Mouse (Mus musculus): Measurements from ENCODE around the gene Actrt2. TPM values are rescaled to one million over a fixed set of nuclear protein-coding genes. Genes with fewer than 3 reads are reported as not detected.

Gene Actrt2
- polyA plus RNA-seq, 1 experiment from 2014 or later, result not detected

GRCm38 (mm10) chr4:154635241-154636052, 32.2 kb downstream of the Actrt2 start:
- 0 out of 2 replicates have a peak, but pooled peaks have one; percentile 27 for ATAC-seq (ENCODE audit: low FRiP score, low read depth)
- Histone ChIP-seq H3K9me3 (no peaks in the 10 kb centered on the region), H3K4me2 (peak overlapping the region; percentile 60), H3K9ac (peak overlapping the region; percentile 44), H3K4me3 (peak overlapping the region; percentile 42), H3K27me3 (peaks cover 74% of the 10 kb centered on the region), H3K36me3 (no peaks in the 10 kb centered on the region), H3K27ac (replicated peaks) (peak overlapping the region; percentile 79), H3K4me1 (replicated peaks) (peaks cover 32% of the 10 kb centered on the region)
- under 1% methylated on average over 90 of the region's 94 CpGs for WGBS

DNA sequence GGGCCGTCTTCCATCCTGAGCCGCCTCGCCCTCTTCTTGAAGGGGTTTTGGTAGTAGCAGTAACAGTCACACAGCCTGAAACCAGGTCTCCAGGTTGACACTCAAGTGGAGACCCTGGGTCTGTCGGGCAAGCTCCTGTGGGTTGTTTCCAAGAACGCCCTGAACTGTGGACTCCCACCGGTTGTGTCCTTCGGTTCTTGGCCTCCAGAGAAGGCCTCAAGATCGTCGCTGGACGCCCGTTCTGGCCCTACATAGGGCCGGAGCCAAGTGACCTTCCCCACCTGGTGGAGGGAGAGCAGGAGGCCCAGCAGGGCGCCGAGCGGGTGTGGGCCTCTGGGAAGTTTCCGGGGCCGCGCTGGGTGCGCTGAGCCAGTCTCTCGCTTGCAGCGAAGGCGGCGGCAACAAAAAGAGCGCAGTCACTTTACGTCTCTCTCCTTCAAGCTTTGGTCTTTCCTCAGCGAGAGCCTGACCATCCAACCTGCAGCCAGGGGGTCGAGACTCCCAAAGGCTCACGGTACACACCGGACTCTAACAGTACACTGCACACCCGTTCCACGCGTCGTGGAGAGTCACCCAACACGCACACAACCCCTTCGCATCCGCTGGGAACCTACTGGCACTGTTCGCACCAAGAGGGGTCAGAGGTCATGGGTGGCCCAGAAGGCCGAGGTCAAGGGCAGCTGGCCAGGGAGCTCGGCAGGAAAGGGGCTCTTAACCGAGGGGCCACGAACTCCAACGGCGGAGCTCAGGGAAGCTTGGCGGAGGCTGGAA, 33.0 kb downstream of the Actrt2 start:
- no peak for ATAC-seq (ENCODE audit: low FRiP score, low read depth)
- Histone ChIP-seq H3K4me2 (peak overlapping the region; percentile 60), H3K36me3 (no peaks in the 10 kb centered on the region), H3K27ac (replicated peaks) (peak overlapping the region; percentile 79; the same call in 1 of the 2 replicates), H3K9ac (peak overlapping the region; percentile 44; the same call in 1 of the 2 replicates), H3K9me3 (no peaks in the 10 kb centered on the region), H3K4me3 (peak overlapping the region; percentile 42), H3K27me3 (peaks cover 72% of the 10 kb centered on the region), H3K4me1 (replicated peaks) (peaks cover 32% of the 10 kb centered on the region)
- WGBS, result 9% methylated on average over 44 of the region's 44 CpGs

DNA sequence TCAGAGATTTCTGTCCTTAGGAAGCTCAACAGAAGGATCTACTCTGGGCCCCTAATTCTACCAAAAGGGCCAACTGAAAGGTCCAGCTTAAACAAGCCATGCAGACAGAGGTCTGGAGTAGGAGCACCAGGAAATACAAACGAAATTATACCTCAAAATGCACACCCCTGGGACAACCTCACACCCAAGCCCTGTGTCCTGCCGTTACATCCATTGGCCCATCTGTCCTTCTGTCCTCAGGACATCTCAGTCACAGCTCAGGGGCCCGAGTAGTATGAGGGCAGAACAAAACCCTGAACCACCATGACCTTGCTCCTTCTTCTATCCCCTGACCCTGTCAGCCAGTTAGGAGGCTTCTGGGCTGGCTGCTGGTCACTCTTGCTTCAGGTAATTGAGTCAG, 33.7 kb downstream of the Actrt2 start:
- peaks cover 72% of the 10 kb centered on the region for H3K27me3 ChIP-seq
- H3K36me3 ChIP-seq, result no peaks in the 10 kb centered on the region
- no peaks in the 10 kb centered on the region for H3K9me3 ChIP-seq
- H3K4me3 ChIP-seq, result peak overlapping the region; percentile 42
- peak overlapping the region; percentile 60 for H3K4me2 ChIP-seq
- H3K9ac ChIP-seq, result no peak overlapping the region
- ATAC-seq (ENCODE audit: low FRiP score, low read depth), result no peak
- H3K4me1 ChIP-seq (replicated peaks), result peaks cover 32% of the 10 kb centered on the region
- H3K27ac ChIP-seq (replicated peaks), result no peak overlapping the region; the same call in 1 of the 2 replicates
- WGBS, result 26% methylated on average over 3 of the region's 3 CpGs

DNA sequence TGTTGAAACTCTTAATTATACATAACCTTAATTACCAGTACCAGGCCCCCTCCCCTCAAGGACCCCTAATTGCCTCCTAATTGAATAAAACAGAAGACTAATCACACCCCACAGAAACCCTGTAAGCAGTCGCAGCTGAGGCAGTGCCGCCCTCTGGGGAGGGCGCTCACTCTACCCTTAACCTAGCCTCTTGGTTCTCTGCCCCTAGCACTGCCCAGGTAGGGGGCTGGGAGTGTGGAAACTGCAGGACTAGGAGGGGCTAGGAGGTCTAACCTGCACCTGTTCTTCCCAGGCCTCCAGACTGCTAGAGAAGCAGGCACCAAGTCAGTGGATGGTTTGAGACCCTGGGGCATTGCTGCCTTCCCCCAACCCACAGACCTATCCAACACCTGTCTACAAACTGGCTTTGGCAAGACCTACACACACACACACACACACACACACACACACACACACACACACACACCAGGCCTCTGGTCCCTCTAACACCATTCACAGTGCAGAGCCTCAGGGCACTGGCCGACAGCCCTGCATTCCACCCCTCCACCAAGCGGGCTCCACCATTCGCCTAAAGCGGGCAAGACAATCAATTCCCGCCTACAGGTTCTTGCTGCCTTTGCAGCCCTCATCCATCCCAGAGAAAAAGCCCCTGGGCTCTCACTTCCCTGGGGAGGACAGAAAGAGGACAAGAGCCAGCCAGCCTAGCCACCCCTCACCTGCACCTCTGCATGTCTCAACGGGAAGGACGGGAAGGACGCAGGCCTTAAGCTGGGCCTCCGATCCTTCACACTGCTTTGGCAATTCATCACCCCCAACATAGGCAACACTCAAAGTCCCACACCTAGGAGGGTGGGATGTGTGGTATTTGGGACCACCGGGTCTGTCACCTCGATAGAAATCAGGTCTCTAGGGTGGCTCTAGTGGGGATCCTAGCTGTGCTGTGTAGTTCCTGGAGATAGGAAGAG, 34.6 kb downstream of the Actrt2 start:
- Histone ChIP-seq H3K4me2 (peak overlapping the region; percentile 60), H3K4me1 (replicated peaks) (peaks cover 31% of the 10 kb centered on the region), H3K27me3 (peaks cover 70% of the 10 kb centered on the region), H3K27ac (replicated peaks) (no peak overlapping the region), H3K9me3 (no peaks in the 10 kb centered on the region), H3K36me3 (no peaks in the 10 kb centered on the region), H3K9ac (no peak overlapping the region), H3K4me3 (peak overlapping the region; percentile 42; the same call in 1 of the 2 replicates)
- 35% methylated on average over 14 of the region's 14 CpGs for WGBS
- no peak for ATAC-seq (ENCODE audit: low FRiP score, low read depth)

DNA sequence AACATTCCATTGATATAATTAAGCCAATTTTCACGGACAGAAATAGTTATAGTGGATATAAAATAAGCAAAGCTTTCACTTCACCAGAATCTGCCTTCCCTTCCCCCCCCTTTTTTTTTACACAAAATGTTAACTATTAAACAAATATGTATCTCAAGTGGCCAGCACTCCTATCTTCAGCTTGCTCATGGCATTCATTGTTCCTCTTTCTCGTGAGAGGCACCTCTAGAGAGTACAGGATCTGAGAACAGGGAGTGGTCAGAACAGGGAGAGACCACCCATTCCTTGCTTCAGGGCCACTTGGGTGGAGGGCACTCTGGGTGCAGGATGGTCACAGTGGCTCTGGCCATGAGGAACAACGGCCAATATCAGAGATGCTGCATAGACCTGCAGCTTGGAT, 36.9 kb downstream of the Actrt2 start:
- Histone ChIP-seq H3K27ac (replicated peaks) (no peak overlapping the region), H3K9ac (no peak overlapping the region), H3K36me3 (no peaks in the 10 kb centered on the region), H3K9me3 (no peaks in the 10 kb centered on the region), H3K4me3 (no peak overlapping the region), H3K4me2 (0 out of 2 replicates have a peak overlapping the region, but pooled peaks have one; percentile 11), H3K27me3 (peaks cover 64% of the 10 kb centered on the region), H3K4me1 (replicated peaks) (peaks cover 25% of the 10 kb centered on the region)
- WGBS, result 67% methylated on average over 3 of the region's 3 CpGs
- no peak for ATAC-seq (ENCODE audit: low FRiP score, low read depth)

GRCm38 (mm10) chr4:154627419-154628142, 40.1 kb downstream of the Actrt2 start:
- H3K4me1 ChIP-seq (replicated peaks), result peaks cover 24% of the 10 kb centered on the region
- H3K36me3 ChIP-seq, result no peaks in the 10 kb centered on the region
- no peaks in the 10 kb centered on the region for H3K9me3 ChIP-seq
- no peak overlapping the region for H3K4me3 ChIP-seq
- 0 out of 2 replicates have a peak overlapping the region, but pooled peaks have one; percentile 3 for H3K27ac ChIP-seq (replicated peaks)
- H3K27me3 ChIP-seq, result peaks cover 43% of the 10 kb centered on the region
- H3K4me2 ChIP-seq, result no peak overlapping the region
- no peak overlapping the region for H3K9ac ChIP-seq
- 87% methylated on average over 5 of the region's 5 CpGs for WGBS
- ATAC-seq (ENCODE audit: low FRiP score, low read depth), result no peak

- 85% methylated on average over 2 of the region's 2 CpGs for WGBS
- Histone ChIP-seq H3K27ac (replicated peaks) (0 out of 2 replicates have a peak overlapping the region, but pooled peaks have one; percentile 33), H3K4me2 (no peak overlapping the region), H3K9me3 (no peaks in the 10 kb centered on the region), H3K4me3 (no peak overlapping the region), H3K9ac (no peak overlapping the region), H3K36me3 (no peaks in the 10 kb centered on the region), H3K27me3 (peaks cover 32% of the 10 kb centered on the region), H3K4me1 (replicated peaks) (peaks cover 24% of the 10 kb centered on the region)
- ATAC-seq (ENCODE audit: low FRiP score, low read depth), result no peak
Observed at GRCm38 (mm10) chr4:154626282-154626681, 41.4 kb downstream of the Actrt2 start.

DNA sequence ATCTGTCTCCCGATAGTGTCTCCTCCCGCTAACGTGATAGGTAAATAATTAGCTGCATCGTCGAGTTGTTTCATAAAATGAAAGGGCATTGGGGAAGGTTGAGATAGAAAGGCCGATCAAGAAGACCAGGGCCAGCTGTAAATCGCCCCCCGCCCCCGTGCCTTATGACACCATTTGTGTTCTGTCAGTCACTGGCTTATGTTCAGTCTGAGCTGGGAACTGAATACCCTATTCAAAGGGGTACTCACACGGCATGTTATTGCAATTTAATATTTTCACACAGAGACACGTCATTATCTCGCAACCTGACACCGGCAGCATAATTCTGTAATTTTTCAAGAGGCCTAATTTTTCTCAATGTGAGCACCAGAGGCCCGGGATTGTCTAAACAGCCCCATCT, 42.0 kb downstream of the Actrt2 start:
- peaks cover 27% of the 10 kb centered on the region for H3K27me3 ChIP-seq

DNA sequence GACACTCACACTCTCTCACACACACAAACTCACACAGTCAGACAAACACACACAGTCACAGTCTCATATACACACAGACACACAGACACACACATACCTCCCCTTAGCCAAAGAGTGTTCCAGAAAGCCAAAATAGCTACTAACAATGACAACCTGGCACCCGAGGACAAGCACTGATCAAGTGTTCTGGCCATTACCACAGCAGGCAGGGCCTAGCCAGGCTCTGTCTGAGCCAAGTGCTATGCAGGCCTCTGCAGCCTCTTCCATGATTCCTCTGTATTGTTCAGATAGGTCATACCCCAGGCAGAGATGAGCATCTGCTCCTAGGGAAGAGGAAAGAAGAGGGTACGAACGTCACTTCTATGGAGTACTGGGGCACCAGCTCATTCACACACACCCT, 44.4 kb downstream of the Actrt2 start:
- Histone ChIP-seq H3K27ac (replicated peaks) (no peak overlapping the region), H3K36me3 (no peaks in the 10 kb centered on the region), H3K4me2 (no peak overlapping the region), H3K4me3 (no peak overlapping the region), H3K9me3 (no peaks in the 10 kb centered on the region), H3K4me1 (replicated peaks) (peaks cover 24% of the 10 kb centered on the region), H3K9ac (no peak overlapping the region), H3K27me3 (peaks cover 12% of the 10 kb centered on the region; the same call in 1 of the 2 replicates)
- no peak for ATAC-seq (ENCODE audit: low FRiP score, low read depth)
- WGBS, result 71% methylated on average over 3 of the region's 3 CpGs

More for the DNA sequence above, 42.0 kb downstream of the Actrt2 start:
- Histone ChIP-seq H3K36me3 (no peaks in the 10 kb centered on the region), H3K4me2 (no peak overlapping the region), H3K9me3 (no peaks in the 10 kb centered on the region), H3K4me3 (no peak overlapping the region), H3K27ac (replicated peaks) (no peak overlapping the region), H3K9ac (no peak overlapping the region), H3K4me1 (replicated peaks) (peaks cover 24% of the 10 kb centered on the region)
- ATAC-seq (ENCODE audit: low FRiP score, low read depth), result no peak
- 45% methylated on average over 14 of the region's 14 CpGs for WGBS

- no peak overlapping the region for H3K27ac ChIP-seq (replicated peaks)
- ATAC-seq (ENCODE audit: low FRiP score, low read depth), result no peak
- 95% methylated on average over 4 of the region's 4 CpGs for WGBS
- H3K9ac ChIP-seq, result no peak overlapping the region
- H3K4me3 ChIP-seq, result no peak overlapping the region
- no peak overlapping the region for H3K4me2 ChIP-seq
- peaks cover 24% of the 10 kb centered on the region for H3K4me1 ChIP-seq (replicated peaks)
- no peaks in the 10 kb centered on the region for H3K9me3 ChIP-seq
- peaks cover 12% of the 10 kb centered on the region; the same call in 1 of the 2 replicates for H3K27me3 ChIP-seq
- no peaks in the 10 kb centered on the region for H3K36me3 ChIP-seq
Observed at GRCm38 (mm10) chr4:154622521-154622920, 45.1 kb downstream of the Actrt2 start.
